Mouse (Mus musculus) testis, postnatal 14 days (tissue): Measurements from ENCODE around the gene Gaa.
"Not testable (repeated sequence)": the region's sequence is repeated elsewhere in the genome, so short reads cannot be mapped to it uniquely, and the experiment has no call there.

Source experiments
- DNase-seq: peaks from one replicate; pipeline ENCODE4 v3.0.0; 2021; ENCODE audit warnings: low spot score

The Gaa gene

GRCm38 (mm10) chr11:119267768-119268556 lies at the start of gene Gaa:
TSS of gene Gaa (plus strand) at chr11:119267887.
- DNase-seq: peak; percentile 93

- no peak for DNase-seq
Observed at GRCm38 (mm10) chr11:119219816-119220465, 47.7 kb upstream of the Gaa start.

- DNase-seq: no peak
Observed at GRCm38 (mm10) chr11:119221812-119222510, 45.7 kb upstream of the Gaa start.

- DNase-seq: no peak
Observed at GRCm38 (mm10) chr11:119223124-119223890, 44.4 kb upstream of the Gaa start.

GRCm38 (mm10) chr11:119224926-119225325 lies 42.8 kb upstream of the Gaa start:
- DNase-seq: no peak

- DNase-seq: no peak
Observed at GRCm38 (mm10) chr11:119225634-119226033, 42.1 kb upstream of the Gaa start.

GRCm38 (mm10) chr11:119227591-119227990 lies 40.1 kb upstream of the Gaa start:
- no peak for DNase-seq

- DNase-seq: no peak
Observed at GRCm38 (mm10) chr11:119228091-119228781, 39.5 kb upstream of the Gaa start, which contains the start of the genes Tbc1d16 and Ccdc40. TSS of gene Tbc1d16 (minus strand) at chr11:119228499. TSS of gene Ccdc40 (plus strand) at chr11:119228572.

GRCm38 (mm10) chr11:119228846-119229626 lies 38.7 kb upstream of the Gaa start:
- peak; percentile 79 for DNase-seq

GRCm38 (mm10) chr11:119234770-119235169 lies 32.9 kb upstream of the Gaa start:
- DNase-seq: no peak

- peak; percentile 73 for DNase-seq
Observed at GRCm38 (mm10) chr11:119235596-119235995, 32.1 kb upstream of the Gaa start.

- no peak for DNase-seq
Observed at GRCm38 (mm10) chr11:119236354-119236753, 31.3 kb upstream of the Gaa start.

GRCm38 (mm10) chr11:119237007-119237406 lies 30.7 kb upstream of the Gaa start:
- no peak for DNase-seq

- DNase-seq: no peak
Observed at GRCm38 (mm10) chr11:119237568-119238304, 30.0 kb upstream of the Gaa start.

GRCm38 (mm10) chr11:119238305-119238721 lies 29.4 kb upstream of the Gaa start:
- DNase-seq: peak; percentile 67

- DNase-seq: no peak
Observed at GRCm38 (mm10) chr11:119239480-119239879, 28.2 kb upstream of the Gaa start.

- not testable (repeated sequence) for DNase-seq
Observed at GRCm38 (mm10) chr11:119245543-119245942, 22.1 kb upstream of the Gaa start.

GRCm38 (mm10) chr11:119249011-119249410 lies 18.7 kb upstream of the Gaa start:
- no peak for DNase-seq

- no peak for DNase-seq
Observed at GRCm38 (mm10) chr11:119250998-119251397, 16.7 kb upstream of the Gaa start.
